Mouse (Mus musculus): ENCODE measurements around the gene D6Ertd527e.
A peak's percentile ranks its signal among the peaks of the same experiment; 100 is the strongest.
"Not testable (repeated sequence)": the region's sequence is repeated elsewhere in the genome, so short reads cannot be mapped to it uniquely, and the experiment has no call there.

The D6Ertd527e gene

GRCm38 (mm10) chr6:87104123-87104796 lies at the start of gene D6Ertd527e:
Gene D6Ertd527e (plus strand): TSS chr6:87104746.
- DNase-seq = no peak

GRCm38 (mm10) chr6:87059754-87060153 lies 44.8 kb upstream of the D6Ertd527e start:
- no peak for DNase-seq

- no peak for DNase-seq
These were observed 41.0 kb upstream of the D6Ertd527e start for GRCm38 (mm10) chr6:87063586-87063985.

GRCm38 (mm10) chr6:87068209-87068608 lies 36.3 kb upstream of the D6Ertd527e start:
- no peak for DNase-seq

GRCm38 (mm10) chr6:87069195-87069900 lies 35.2 kb upstream of the D6Ertd527e start:
- peak; percentile 53 to 69 for DNase-seq

GRCm38 (mm10) chr6:87070641-87071040 lies 33.9 kb upstream of the D6Ertd527e start:
- DNase-seq = no peak

GRCm38 (mm10) chr6:87072759-87073158 lies 31.8 kb upstream of the D6Ertd527e start:
- DNase-seq = no peak

GRCm38 (mm10) chr6:87075092-87075685 lies 29.4 kb upstream of the D6Ertd527e start:
- no peak for DNase-seq

GRCm38 (mm10) chr6:87079457-87079856 lies 25.1 kb upstream of the D6Ertd527e start:
- no peak for DNase-seq

- no peak for DNase-seq
These were observed 19.5 kb upstream of the D6Ertd527e start for GRCm38 (mm10) chr6:87085026-87085425.

- DNase-seq = no peak
These were observed 16.2 kb upstream of the D6Ertd527e start for GRCm38 (mm10) chr6:87088356-87088755.

- no peak for DNase-seq
These were observed 13.7 kb upstream of the D6Ertd527e start for GRCm38 (mm10) chr6:87090877-87091276.

GRCm38 (mm10) chr6:87092476-87092875 lies 12.1 kb upstream of the D6Ertd527e start:
- no peak for DNase-seq

- not testable (repeated sequence) for DNase-seq
These were observed 10.9 kb upstream of the D6Ertd527e start for GRCm38 (mm10) chr6:87093631-87094030.

GRCm38 (mm10) chr6:87099261-87099660 lies 5.3 kb upstream of the D6Ertd527e start:
- DNase-seq = no peak

GRCm38 (mm10) chr6:87099671-87100296 lies 4.8 kb upstream of the D6Ertd527e start:
- peak; percentile 43 to 65 for DNase-seq

GRCm38 (mm10) chr6:87100297-87101020 lies 4.1 kb upstream of the D6Ertd527e start:
- DNase-seq = no peak

- peak; percentile 86 to 89 for DNase-seq
These were observed 3.1 kb upstream of the D6Ertd527e start for GRCm38 (mm10) chr6:87101281-87101954.

- peak in 1 of 2 experiments; percentile 30 for DNase-seq
These were observed 2.6 kb upstream of the D6Ertd527e start for GRCm38 (mm10) chr6:87101955-87102353.

- peak; percentile 32 to 68 for DNase-seq
These were observed 2.1 kb upstream of the D6Ertd527e start for GRCm38 (mm10) chr6:87102421-87102911.

GRCm38 (mm10) chr6:87103314-87103713 lies 1.2 kb upstream of the D6Ertd527e start:
- no peak for DNase-seq

- DNase-seq = no peak
These were observed 6.9 kb downstream of the D6Ertd527e start for GRCm38 (mm10) chr6:87111493-87111892.

All from lung, postnatal 4 days (tissue).